Mouse (Mus musculus) retina, embryonic 14.5 days (tissue): Measurements from ENCODE around the gene Sfta2.
A peak's percentile ranks its signal among the peaks of the same experiment; 100 is the strongest.

Source experiments
- DNase-seq: peaks from one replicate; pipeline ENCODE4 v3.0.0-alpha.2; 2015; ENCODE audit warnings: low spot score

Gene Sfta2

DNA sequence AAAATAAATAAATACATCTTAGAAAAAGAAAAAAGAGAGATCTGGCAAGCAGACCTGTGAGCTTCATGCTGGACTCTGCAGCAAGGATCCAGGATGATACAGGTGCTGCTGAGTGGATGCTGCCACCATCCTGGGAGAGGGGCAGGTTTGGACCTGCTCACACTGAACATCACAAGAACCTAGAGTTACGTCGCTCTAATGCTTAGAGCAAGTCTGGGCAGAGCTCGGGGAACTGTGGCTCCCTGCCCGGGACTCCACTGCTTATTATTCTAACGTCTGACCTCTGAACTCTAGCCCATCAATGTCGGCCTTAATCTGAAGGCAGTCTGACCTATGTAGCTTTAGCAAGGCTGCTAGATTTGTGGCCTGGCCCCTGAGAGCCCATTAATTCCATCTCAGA is 79.2 kb downstream of the Sfta2 start:
- no peak for DNase-seq

DNA sequence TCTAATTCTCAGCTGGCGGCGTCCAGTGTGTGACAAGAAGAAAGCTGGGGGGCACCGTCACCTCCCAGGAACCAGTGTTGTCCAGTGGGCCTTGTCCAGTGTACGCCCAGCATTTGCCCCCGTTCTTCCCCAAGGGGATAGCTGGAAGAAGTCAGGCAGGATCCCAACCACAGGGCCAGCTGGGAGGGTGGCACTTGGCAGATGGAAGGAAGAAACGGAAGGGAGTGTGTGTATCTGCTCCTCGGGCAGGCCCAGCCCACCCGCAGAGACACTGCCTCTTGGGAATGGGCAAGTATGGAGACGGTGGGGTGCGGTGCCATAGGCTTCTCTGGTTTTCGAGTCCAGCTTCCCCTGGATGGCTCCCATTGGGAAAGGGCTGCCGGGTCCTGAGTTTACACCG is 80.6 kb downstream of the Sfta2 start:
- no peak for DNase-seq

DNA sequence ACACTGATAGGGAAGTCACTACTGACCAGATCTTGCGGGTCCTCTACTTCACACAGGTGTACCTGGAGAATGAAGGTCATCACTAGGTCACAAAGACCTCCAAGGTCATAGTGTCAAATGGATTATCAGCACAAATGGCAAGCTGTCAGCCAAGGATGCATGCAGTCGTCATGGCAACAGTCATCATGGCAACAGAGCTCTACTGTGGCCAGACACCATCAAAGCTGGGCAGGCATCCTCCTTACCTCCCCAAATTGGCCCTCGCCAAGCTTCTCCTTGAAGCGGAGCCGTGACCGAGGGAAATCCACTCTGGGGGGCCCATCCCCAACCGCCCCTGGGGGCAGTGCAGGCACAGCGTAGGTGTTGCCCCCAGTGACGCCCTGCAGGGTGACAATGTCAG is 83.7 kb downstream of the Sfta2 start:
- peak; percentile 36 for DNase-seq

DNA sequence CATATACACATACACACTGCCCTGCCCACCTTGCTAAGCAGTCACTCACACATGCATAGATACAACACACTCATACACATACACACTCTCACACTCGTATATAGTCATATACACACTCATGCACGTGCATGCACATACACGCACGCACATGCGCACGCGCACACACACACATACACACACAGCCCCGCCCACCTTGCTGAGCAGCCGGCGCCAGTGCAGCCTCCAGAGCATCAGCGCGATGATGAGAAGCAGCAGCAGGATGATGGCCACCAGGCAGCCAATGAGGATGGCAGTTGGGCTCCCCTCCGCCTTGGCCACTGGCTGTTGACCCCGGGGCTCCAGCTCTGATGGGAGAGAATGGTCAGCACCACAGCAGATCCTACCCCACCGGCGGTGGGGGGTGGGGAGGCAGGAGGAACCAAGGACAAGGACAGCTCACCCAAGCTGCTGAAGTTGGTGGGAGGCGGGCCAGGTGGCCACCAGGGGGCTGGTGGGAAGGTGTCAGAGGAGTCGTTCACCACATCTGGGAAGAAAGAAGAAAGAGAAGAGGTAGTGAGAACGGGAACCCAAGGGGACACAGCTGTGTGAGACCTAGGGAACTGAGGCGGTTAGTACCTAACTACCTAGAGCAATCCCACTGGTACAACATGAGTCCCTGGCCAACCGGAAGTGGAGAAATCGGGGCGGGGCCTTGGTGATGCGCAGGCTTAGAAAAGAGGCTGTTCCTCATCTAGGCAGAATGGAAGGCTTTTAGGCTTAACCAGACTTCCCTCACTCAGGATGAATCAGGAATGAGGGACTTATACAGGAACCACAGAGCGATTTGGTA is 87.2 kb downstream of the Sfta2 start:
- no peak for DNase-seq

DNA sequence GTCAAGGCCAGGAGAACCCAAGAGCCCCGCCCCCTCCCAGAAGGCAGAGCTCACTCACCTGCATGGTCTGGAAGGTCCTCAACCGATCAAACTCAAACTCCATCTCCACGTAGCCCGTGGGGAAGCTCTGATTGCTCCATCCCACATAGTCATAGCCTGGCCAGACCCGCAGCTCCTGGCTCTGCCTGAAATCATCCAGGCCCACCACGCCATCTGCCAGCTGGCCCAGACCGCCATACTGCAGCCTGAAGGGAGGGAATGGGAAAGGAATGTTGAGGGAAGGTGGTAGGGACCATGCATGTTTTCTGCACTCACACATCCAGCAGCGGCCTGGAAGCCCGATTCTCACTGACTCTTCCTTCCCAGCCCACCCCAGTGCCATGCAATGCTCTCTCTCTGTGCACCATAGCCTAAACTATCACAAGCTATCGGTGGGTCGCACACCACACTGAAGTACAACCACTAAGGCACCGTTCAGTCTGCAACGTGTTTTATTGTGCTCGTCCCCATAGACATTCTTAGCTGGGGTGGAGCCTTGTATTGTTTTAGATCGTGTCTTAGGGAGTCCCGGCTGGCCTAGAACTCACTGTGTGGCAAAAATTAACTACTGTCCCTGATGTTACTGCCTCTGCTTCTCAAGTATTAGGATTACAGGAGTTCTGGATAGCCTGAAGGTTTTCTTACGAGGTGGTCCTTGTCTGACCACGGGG is 88.7 kb downstream of the Sfta2 start:
- DNase-seq, result no peak

DNA sequence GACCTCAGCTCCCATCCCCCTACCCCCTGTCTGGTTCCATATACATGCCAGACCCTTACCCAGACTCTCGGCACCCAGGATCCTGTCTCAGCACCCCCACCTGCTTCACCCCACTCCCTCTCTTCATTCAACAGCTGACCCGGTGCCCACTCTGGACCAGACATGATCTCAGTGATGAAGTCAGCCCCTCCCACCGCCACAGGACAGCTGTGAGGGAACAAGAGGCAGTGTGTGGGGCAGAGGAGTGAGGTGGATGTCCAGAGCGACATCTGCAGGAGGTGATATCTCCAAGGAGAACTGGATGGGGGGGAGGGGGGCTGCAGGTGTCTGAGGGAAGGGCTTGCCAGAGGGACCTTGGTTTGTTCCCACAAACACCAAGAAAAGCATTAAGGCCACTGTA is 90.5 kb downstream of the Sfta2 start:
- no peak for DNase-seq

DNA sequence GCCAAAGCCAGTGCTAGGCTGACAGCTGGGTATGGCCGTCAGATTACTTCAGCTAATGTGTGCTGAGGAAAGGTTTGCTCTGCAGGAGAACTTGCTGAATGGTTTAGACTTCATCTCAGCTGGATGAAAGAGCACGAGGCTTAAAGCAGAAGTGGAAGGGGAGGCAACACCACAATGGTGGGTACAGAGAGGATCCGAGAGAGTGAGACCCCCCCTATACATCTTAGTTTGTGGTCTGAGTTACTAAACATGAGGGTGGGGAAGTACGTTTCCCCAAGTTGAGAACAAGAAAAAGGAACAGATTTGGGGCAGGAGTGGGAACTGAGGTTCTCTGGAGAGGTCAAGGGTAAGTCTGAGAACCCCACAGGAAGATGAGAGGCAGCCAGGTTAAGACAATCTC is 91.0 kb downstream of the Sfta2 start:
- no peak for DNase-seq

DNA sequence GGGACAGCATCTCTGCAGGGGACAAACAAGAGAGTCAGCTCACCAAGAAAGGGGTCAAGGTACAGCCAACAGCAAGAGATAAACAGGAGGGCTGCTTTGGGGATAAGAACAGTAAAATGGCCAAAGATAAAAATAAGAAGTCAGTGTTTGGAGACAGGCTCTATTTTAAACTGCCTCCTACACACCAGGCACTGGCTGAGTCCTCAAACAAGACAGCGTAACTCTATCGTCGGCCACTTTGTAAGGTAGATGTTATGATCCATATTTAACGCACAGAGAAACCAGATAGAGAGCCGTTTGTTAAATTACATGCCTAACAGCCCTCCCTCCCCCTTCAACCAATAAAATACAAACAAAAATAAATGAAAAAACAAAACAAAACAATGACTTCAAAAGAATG is 92.6 kb downstream of the Sfta2 start:
- DNase-seq, result no peak

DNA sequence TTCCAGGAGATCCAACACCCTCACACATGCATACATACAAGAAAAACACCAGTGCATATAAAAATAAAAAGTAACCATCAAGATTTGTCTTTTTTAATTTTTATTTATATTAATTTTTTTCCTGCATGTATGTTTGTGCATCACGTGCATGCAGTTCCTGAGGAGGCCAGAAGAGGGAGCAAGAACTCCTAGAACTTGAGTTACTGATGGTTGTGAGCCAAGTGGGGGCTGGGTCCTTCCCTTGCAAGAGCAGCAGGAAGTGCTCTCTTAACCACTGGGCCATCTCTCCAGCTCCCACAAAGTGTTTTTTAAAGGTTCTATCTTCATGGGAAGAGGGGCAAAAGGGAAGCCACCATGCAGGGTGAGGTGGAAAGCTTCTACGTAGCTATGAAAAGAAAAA is 93.9 kb downstream of the Sfta2 start:
- peak; percentile 67 for DNase-seq

DNA sequence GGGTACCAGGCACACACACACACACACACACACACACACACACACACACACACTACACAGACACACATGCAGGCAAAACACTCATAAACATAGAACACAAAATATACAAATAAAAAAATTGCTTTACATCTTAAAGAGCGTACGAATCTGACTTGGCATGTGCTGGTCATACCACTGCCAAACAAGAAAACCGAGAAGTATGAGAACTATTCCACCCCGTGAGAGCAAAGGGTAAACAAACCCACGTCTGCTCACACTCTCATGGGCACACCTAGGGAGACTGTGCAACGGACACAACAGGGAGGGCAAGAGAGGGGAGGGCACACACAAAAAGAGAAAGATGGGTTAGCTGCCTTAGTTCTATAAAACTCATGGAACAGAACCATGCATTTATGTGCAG is 95.3 kb downstream of the Sfta2 start:
- DNase-seq, result no peak

DNA sequence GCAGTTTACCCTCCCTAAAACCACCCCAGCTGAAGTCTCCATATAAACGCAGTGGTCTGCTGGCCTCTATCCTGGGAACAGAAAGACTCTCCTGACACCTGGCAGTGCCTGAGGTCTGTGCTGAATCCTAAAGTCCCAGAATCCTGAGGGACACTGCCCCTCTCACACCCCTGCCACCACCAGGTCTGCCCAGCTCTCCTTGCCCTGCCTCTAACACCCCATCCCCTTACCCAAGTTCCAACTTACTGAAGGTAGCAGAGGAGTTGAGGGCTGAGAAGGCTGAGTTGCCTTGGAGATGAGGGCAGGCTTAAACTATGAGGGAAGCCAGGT is 96.0 kb downstream of the Sfta2 start:
- DNase-seq, result no peak

DNA sequence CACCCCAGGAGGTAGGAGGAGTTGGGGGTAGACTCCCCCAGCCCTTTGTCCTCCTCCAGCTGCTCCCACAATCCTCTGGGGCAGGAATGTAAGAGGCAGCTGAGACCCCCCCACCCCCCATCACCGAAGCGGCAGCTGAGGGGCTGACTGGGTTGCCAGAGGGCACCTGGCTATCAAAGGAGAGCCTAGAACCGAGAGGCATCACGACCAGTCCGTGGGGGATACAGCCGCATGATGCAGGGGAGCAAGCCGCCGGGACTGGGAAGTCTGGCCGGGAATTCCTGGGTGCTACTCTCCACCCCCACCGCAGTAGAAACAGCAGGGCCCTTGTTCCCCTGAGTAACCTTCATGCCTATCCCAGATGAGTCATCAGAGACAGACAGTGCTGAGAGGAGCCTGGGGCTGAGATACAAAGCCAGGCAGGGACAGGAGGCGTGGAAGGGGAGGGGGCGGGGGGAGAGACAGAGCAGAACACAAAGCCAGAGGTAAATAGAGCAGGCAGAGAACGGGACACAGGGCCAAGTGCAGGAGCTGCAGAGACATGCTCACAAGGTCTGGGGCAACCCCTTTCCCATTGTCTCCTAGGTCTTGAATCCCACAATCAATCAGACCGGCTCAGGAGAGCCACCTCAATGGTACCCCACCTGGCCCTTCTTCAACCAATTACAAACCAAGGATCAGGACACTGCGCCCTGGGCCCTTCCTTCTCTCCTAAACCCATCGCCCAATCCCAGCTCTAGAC is 96.6 kb downstream of the Sfta2 start:
- peak; percentile 76 for DNase-seq

DNA sequence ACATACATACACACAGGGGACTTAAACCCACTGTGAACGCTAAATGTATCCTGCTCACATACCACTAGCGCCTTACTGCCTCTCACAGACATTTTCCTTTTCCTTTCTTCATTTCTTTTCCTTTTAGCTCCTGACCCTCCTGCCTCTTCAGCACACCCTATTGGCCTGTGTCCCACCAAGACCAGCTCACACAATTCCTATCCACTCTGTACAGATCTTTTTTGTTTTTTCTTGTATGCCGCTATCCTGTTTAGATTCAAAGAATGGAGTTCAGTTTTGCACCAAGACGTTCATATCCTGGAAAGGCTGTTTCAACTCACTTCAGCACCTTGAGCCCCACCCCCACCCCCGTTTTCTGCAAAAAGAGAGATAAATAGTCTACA is 97.1 kb downstream of the Sfta2 start:
- DNase-seq, result no peak

DNA sequence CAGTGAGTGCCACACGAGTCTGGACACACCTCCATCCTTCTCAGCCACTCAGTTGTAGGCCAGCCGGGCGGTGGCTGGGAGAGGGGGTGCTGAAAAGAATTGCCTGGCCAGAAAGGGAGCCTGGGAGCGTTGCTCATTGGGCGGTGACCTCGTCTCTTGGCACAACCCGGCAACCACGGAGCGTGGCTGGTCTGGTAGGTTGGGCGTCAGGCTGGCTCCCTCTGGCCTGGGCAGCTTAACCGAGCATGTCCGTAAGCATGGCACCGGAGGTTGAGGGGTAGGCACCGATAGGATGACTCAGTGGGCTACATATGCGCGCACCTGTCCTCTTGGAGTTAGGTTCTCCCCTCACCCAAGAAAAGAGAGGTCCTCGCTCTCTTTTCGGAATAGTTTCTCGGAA is 98.6 kb downstream of the Sfta2 start:
- peak; percentile 69 for DNase-seq
